Mouse (Mus musculus) midbrain, embryonic 13.5 days (tissue): ENCODE results near the gene Ccdc32. TPM values are rescaled to one million over a fixed set of nuclear protein-coding genes. Genes with fewer than 3 reads are reported as not detected.
A peak's percentile ranks its signal among the peaks of the same experiment; 100 is the strongest.
"Not testable (repeated sequence)": the region's sequence is repeated elsewhere in the genome, so short reads cannot be mapped to it uniquely, and the experiment has no call there.

Experiments used
- ATAC-seq: fragments of 200-750 bp; cut with Nextera tagmentation; 2 replicates; pipeline ENCODE4 v1.8.0; 2017; ENCODE audit warnings: mild to moderate bottlenecking, moderate TSS enrichment, moderate library complexity
- H3K27ac ChIP-seq: fragments of 300-500 bp; sonication (generic); 2 replicates; pipeline ENCODE4 v1.5.1; 2015; ENCODE audit warnings: inconsistent platforms, mild to moderate bottlenecking, moderate library complexity
- H3K27me3 ChIP-seq: fragments of 300-500 bp; sonication (generic); 2 replicates; pipeline ENCODE4 v1.6.1; 2015; ENCODE audit warnings: mild to moderate bottlenecking, inconsistent platforms
- H3K36me3 ChIP-seq: fragments of 300-500 bp; sonication (generic); 2 replicates; pipeline ENCODE4 v1.6.1; 2015; ENCODE audit warnings: mild to moderate bottlenecking, inconsistent platforms
- H3K4me1 ChIP-seq: fragments of 300-500 bp; sonication (generic); replicated peaks from 2 replicates; pipeline ENCODE4 v1.6.1; 2015; ENCODE audit warnings: inconsistent platforms
- H3K4me2 ChIP-seq: fragments of 300-500 bp; sonication (generic); replicated peaks from 2 replicates; pipeline ENCODE4 v1.6.1; 2015; ENCODE audit warnings: moderate library complexity, mild to moderate bottlenecking, inconsistent platforms
- H3K4me3 ChIP-seq: fragments of 300-500 bp; sonication (generic); replicated peaks from 2 replicates; pipeline ENCODE4 v1.5.1; 2015; ENCODE audit warnings: mild to moderate bottlenecking, inconsistent platforms
- H3K9ac ChIP-seq: fragments of 300-500 bp; sonication (generic); replicated peaks from 2 replicates; pipeline ENCODE4 v1.6.1; 2015; ENCODE audit warnings: mild to moderate bottlenecking, inconsistent platforms
- H3K9me3 ChIP-seq: fragments of 300-500 bp; sonication (generic); 2 replicates; pipeline ENCODE4 v1.6.1; 2016; ENCODE audit warnings: mild to moderate bottlenecking, inconsistent platforms
- WGBS: fragments of 180-500 bp; shearing (Covaris S2); methylation state at CpG from one replicate; pipeline ENCODE4 v1.1.7; 2015; 5-methylcytosine and 5-hydroxymethylcytosine counted together
- polyA plus RNA-seq: library from polyadenylated mRNA; unstranded; fragments of >200 nt; fragmentation: Nextera tagmentation; extraction: Ambion mirVana; gene quantifications from 2 replicates; pipeline ENCODE4 v1.2.1, GENCODE M21; 2015

Ccdc32 gene
- polyA plus RNA-seq, 1 experiment from 2014 or later = 31.9 TPM

- Histone ChIP-seq H3K9me3 (no peaks in the 10 kb centered on the region), H3K4me2 (no peak overlapping the region), H3K27ac (no peak overlapping the region), H3K4me1 (peaks cover 17% of the 10 kb centered on the region), H3K36me3 (peaks cover 24% of the 10 kb centered on the region), H3K27me3 (no peaks in the 10 kb centered on the region), H3K9ac (no peak overlapping the region), H3K4me3 (no peak overlapping the region)
- WGBS = 92% methylated on average over 4 of the region's 4 CpGs
- ATAC-seq = no peak
Observed at GRCm38 (mm10) chr2:119026951-119027350, 2.2 kb downstream of the Ccdc32 start.

GRCm38 (mm10) chr2:119025239-119025616 is 4.0 kb downstream of the Ccdc32 start:
- ATAC-seq = no peak
- no peaks in the 10 kb centered on the region for H3K9me3 ChIP-seq
- H3K27me3 ChIP-seq = no peaks in the 10 kb centered on the region
- H3K9ac ChIP-seq = no peak overlapping the region
- H3K27ac ChIP-seq = no peak overlapping the region
- 74% methylated on average over 4 of the region's 4 CpGs for WGBS
- no peak overlapping the region for H3K4me3 ChIP-seq
- peaks cover 39% of the 10 kb centered on the region for H3K36me3 ChIP-seq
- H3K4me2 ChIP-seq = no peak overlapping the region
- H3K4me1 ChIP-seq = peaks cover 17% of the 10 kb centered on the region

- Histone ChIP-seq H3K36me3 (peaks cover 39% of the 10 kb centered on the region), H3K27me3 (no peaks in the 10 kb centered on the region)
Observed at GRCm38 (mm10) chr2:119024536-119025238, 4.5 kb downstream of the Ccdc32 start.

GRCm38 (mm10) chr2:119023154-119023660 is 6.0 kb downstream of the Ccdc32 start:
- Histone ChIP-seq H3K4me3 (no peak overlapping the region), H3K9me3 (no peaks in the 10 kb centered on the region), H3K9ac (no peak overlapping the region), H3K27ac (no peak overlapping the region), H3K4me2 (no peak overlapping the region), H3K27me3 (no peaks in the 10 kb centered on the region), H3K36me3 (peaks cover 46% of the 10 kb centered on the region), H3K4me1 (peaks cover 19% of the 10 kb centered on the region)
- no peak for ATAC-seq
- WGBS = 95% methylated on average over 6 of the region's 6 CpGs

More at GRCm38 (mm10) chr2:119024536-119025238, 4.5 kb downstream of the Ccdc32 start:
- Histone ChIP-seq H3K9ac (no peak overlapping the region), H3K4me1 (peaks cover 18% of the 10 kb centered on the region), H3K4me3 (no peak overlapping the region), H3K27ac (no peak overlapping the region), H3K4me2 (no peak overlapping the region), H3K9me3 (no peaks in the 10 kb centered on the region)
- ATAC-seq = no peak
- 74% methylated on average over 9 of the region's 9 CpGs for WGBS

GRCm38 (mm10) chr2:119019538-119019937 is 9.7 kb downstream of the Ccdc32 start:
- peaks cover 42% of the 10 kb centered on the region for H3K36me3 ChIP-seq
- no peaks in the 10 kb centered on the region for H3K9me3 ChIP-seq

GRCm38 (mm10) chr2:119019131-119019530 is 10.1 kb downstream of the Ccdc32 start:
- no peaks in the 10 kb centered on the region for H3K9me3 ChIP-seq
- H3K36me3 ChIP-seq = peaks cover 41% of the 10 kb centered on the region
- H3K9ac ChIP-seq = 0 out of 2 replicates have a peak overlapping the region, but pooled peaks have one; percentile 19
- peak overlapping the region; percentile 6 for H3K4me3 ChIP-seq
- H3K27me3 ChIP-seq = no peaks in the 10 kb centered on the region
- 10% methylated on average over 5 of the region's 5 CpGs for WGBS
- H3K4me1 ChIP-seq = peaks cover 13% of the 10 kb centered on the region
- peak; percentile 72 for ATAC-seq
- peak overlapping the region; percentile 71 for H3K27ac ChIP-seq
- H3K4me2 ChIP-seq = peak overlapping the region; percentile 37

More at GRCm38 (mm10) chr2:119019538-119019937, 9.7 kb downstream of the Ccdc32 start:
- 51% methylated on average over 4 of the region's 4 CpGs for WGBS
- Histone ChIP-seq H3K4me1 (peaks cover 13% of the 10 kb centered on the region), H3K9ac (0 out of 2 replicates have a peak overlapping the region, but pooled peaks have one; percentile 19), H3K27ac (no peak overlapping the region; the same call in 1 of the 2 replicates), H3K4me2 (peak overlapping the region; percentile 37; the same call in 1 of the 2 replicates), H3K27me3 (no peaks in the 10 kb centered on the region), H3K4me3 (no peak overlapping the region)
- no peak; the same call in 1 of the 2 replicates for ATAC-seq

GRCm38 (mm10) chr2:119018391-119019122 is 10.6 kb downstream of the Ccdc32 start:
- peak; percentile 68 for ATAC-seq
- H3K9me3 ChIP-seq = no peaks in the 10 kb centered on the region
- H3K4me1 ChIP-seq = peaks cover 13% of the 10 kb centered on the region
- H3K27me3 ChIP-seq = no peaks in the 10 kb centered on the region
- 57% methylated on average over 22 of the region's 22 CpGs for WGBS
- H3K27ac ChIP-seq = peak overlapping the region; percentile 71
- 0 out of 2 replicates have a peak overlapping the region, but pooled peaks have one; percentile 19 for H3K9ac ChIP-seq
- peak overlapping the region; percentile 37 for H3K4me2 ChIP-seq
- H3K4me3 ChIP-seq = peak overlapping the region; percentile 6
- peaks cover 41% of the 10 kb centered on the region for H3K36me3 ChIP-seq

GRCm38 (mm10) chr2:119017647-119018046 is 11.5 kb downstream of the Ccdc32 start:
- Histone ChIP-seq H3K9me3 (no peaks in the 10 kb centered on the region), H3K4me1 (peaks cover 13% of the 10 kb centered on the region), H3K27ac (no peak overlapping the region), H3K4me3 (no peak overlapping the region), H3K27me3 (no peaks in the 10 kb centered on the region), H3K9ac (no peak overlapping the region), H3K36me3 (peaks cover 33% of the 10 kb centered on the region), H3K4me2 (no peak overlapping the region)
- ATAC-seq = no peak
- WGBS = 92% methylated on average over 3 of the region's 3 CpGs

- ATAC-seq, H3K9ac ChIP-seq, H3K4me3 ChIP-seq, H3K4me2 ChIP-seq, H3K27ac ChIP-seq, H3K27me3 ChIP-seq, H3K9me3 ChIP-seq: not testable (repeated sequence)
- 80% methylated on average over 4 of the region's 4 CpGs for WGBS
- peaks cover 13% of the 10 kb centered on the region for H3K4me1 ChIP-seq
- H3K36me3 ChIP-seq = peaks cover 20% of the 10 kb centered on the region
Observed at GRCm38 (mm10) chr2:119016312-119016711, 12.9 kb downstream of the Ccdc32 start.

GRCm38 (mm10) chr2:119015604-119016180 is 13.5 kb downstream of the Ccdc32 start:
- 80% methylated on average over 12 of the region's 12 CpGs for WGBS
- H3K9ac ChIP-seq = no peak overlapping the region
- H3K4me1 ChIP-seq = peaks cover 13% of the 10 kb centered on the region
- no peak overlapping the region for H3K4me3 ChIP-seq
- H3K36me3 ChIP-seq = peaks cover 15% of the 10 kb centered on the region
- H3K9me3 ChIP-seq = no peaks in the 10 kb centered on the region
- no peak for ATAC-seq
- no peak overlapping the region for H3K27ac ChIP-seq
- H3K27me3 ChIP-seq = no peaks in the 10 kb centered on the region
- H3K4me2 ChIP-seq = no peak overlapping the region

GRCm38 (mm10) chr2:119014989-119015388 is 14.2 kb downstream of the Ccdc32 start:
- no peaks in the 10 kb centered on the region for H3K27me3 ChIP-seq
- no peak for ATAC-seq
- 81% methylated on average over 7 of the region's 7 CpGs for WGBS
- no peaks in the 10 kb centered on the region for H3K9me3 ChIP-seq
- peaks cover 12% of the 10 kb centered on the region for H3K36me3 ChIP-seq
- no peak overlapping the region for H3K4me3 ChIP-seq
- H3K27ac ChIP-seq = no peak overlapping the region
- H3K4me1 ChIP-seq = peaks cover 13% of the 10 kb centered on the region
- no peak overlapping the region for H3K4me2 ChIP-seq
- H3K9ac ChIP-seq = no peak overlapping the region

GRCm38 (mm10) chr2:119009376-119009775 is 19.8 kb downstream of the Ccdc32 start:
- H3K4me1 ChIP-seq = no peaks in the 10 kb centered on the region
- H3K4me2 ChIP-seq = no peak overlapping the region
- H3K27ac ChIP-seq = no peak overlapping the region
- 92% methylated on average over 2 of the region's 2 CpGs for WGBS
- ATAC-seq = no peak
- H3K4me3 ChIP-seq = no peak overlapping the region
- H3K36me3 ChIP-seq = no peaks in the 10 kb centered on the region
- H3K27me3 ChIP-seq = no peaks in the 10 kb centered on the region
- no peaks in the 10 kb centered on the region for H3K9me3 ChIP-seq
- H3K9ac ChIP-seq = no peak overlapping the region
